Mouse (Mus musculus) right cerebral cortex, postnatal 10 days (tissue): ENCODE measurements around the gene Cdnf.

Source experiments
- DNase-seq, 2 experiments: peaks; one replicate each; pipeline ENCODE4 v3.0.0; 2021; ENCODE audit warnings: low spot score in 2 of 2

The Cdnf gene

GRCm38 (mm10) chr2:3512552-3513454 lies at the start of gene Cdnf, which contains the start of the genes Gm45902 and Hspa14:
Gene Cdnf, plus strand, starts transcription at chr2:3513030.
Gene Gm45902, minus strand, starts transcription at chr2:3512790.
Gene Hspa14, minus strand, starts transcription at chr2:3512814.
- peak; percentile 98 to 99 for DNase-seq

- DNase-seq = no peak
Observed at GRCm38 (mm10) chr2:3473891-3474290, 38.9 kb upstream of the Cdnf start.

GRCm38 (mm10) chr2:3474361-3474805 lies 38.4 kb upstream of the Cdnf start:
- DNase-seq = peak; percentile 79 to 81

DNA sequence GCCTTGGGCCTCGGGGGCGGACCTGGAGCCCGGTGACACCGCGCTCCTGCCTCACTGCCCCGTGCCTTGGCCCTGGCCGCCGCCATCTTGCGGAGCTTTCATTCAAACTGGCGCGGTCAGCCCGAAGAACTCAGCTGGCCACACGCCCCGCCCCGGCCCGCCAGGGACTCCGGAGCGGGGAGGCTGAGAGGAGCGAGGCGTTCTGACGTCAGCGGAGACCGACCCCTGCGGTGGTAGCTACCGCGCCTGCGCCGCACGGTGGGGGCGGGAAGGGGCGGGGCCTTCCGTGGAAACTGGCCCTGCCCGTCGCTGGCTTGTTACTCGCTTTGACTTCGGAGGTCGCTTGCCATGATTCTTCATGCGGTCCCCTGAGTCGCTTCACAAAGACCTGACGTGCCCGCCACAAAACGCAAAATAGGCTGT lies 38.0 kb upstream of the Cdnf start, which contains the start of gene Suv39h2:
Gene Suv39h2, minus strand, starts transcription at position 171 of the 423 bp plus-strand sequence.
- peak; percentile 96 to 98 for DNase-seq

- no peak for DNase-seq
Observed at GRCm38 (mm10) chr2:3475746-3476251, 37.0 kb upstream of the Cdnf start.

DNA sequence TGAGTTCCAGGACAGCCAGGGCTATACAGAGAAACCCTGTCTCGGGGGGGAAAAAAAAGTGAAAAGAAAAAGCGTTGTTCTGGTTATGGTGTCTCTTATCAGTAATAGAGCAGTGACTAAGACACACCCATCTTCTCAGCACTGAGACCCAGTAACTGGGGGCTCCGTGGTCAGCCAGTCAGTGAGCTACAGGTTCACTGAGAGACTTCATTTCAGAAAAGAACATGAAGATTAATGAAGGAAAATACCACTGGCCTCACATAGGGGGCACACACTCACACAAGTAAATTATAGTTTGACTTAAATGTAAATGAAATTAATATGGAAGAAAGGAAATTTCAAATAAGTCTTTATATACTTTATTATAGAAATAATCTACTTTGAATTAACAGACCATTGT lies 32.6 kb upstream of the Cdnf start:
- no peak for DNase-seq

DNA sequence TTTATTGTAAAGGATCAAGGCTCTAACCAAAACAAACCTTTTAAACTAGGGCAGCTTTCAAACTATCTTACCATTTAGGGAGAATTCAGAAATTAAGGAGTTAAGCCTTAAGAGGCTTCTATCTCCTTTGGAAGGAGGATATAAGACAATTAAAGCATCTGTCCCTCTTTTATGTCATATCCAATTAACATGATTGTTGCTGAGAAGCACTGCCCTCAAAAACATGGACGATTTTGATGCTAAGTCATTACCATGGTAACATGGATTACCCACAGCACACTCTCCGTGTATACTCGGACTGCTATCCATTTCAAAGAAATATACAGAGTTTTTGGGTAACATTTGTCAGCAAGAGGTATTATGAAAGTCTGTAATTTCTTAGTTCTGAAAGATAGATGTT lies 23.0 kb upstream of the Cdnf start:
- no peak for DNase-seq

- no peak for DNase-seq
Observed at GRCm38 (mm10) chr2:3493833-3494409, 18.9 kb upstream of the Cdnf start.

- no peak for DNase-seq
Observed at GRCm38 (mm10) chr2:3499543-3499942, 13.3 kb upstream of the Cdnf start.

DNA sequence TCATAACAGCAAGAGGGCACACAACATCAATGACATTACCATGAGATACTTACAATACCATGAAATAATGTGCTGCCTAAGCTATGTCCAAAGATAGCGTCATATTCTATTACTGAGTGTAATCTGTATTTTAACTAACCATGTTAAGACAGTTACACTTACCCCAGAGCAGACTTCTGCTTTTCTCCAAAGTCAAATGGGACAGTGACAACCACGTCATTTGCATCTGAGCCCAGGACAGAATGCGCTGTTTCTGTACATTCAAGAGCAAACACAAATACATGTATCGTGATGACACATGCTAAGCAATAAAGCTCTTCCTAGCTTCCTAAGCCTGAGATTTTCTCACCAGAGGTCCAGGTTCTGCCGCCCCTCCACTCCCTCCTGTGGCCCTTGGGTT lies 11.9 kb upstream of the Cdnf start:
- no peak for DNase-seq

GRCm38 (mm10) chr2:3512076-3512475 lies 754 bp upstream of the Cdnf start:
- peak; percentile 23 to 35 for DNase-seq

- DNase-seq = no peak
Observed at GRCm38 (mm10) chr2:3522558-3522957, 9.7 kb downstream of the Cdnf start.

DNA sequence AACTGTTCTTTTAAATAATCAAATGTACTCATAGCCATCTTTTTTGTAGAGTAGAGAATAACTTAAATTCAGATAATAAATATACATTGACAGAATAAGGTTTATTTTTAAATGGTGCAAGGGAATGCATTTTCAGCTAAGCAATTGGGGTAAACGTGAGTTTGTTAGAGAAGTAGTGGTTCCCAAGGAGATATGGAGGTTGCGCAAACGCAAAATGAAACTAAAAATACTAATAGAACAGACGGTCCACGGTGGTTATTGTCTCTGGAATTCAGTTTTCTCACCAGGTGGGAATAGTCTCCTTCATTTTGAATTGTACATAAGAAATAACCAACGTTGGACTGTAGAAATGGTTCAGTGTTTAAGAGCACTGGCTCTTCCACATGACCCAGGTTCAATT lies 13.5 kb downstream of the Cdnf start:
- no peak for DNase-seq

- DNase-seq = no peak
Observed at GRCm38 (mm10) chr2:3541307-3542079, 28.7 kb downstream of the Cdnf start.

- no peak for DNase-seq
Observed at GRCm38 (mm10) chr2:3546055-3546454, 33.2 kb downstream of the Cdnf start.

DNA sequence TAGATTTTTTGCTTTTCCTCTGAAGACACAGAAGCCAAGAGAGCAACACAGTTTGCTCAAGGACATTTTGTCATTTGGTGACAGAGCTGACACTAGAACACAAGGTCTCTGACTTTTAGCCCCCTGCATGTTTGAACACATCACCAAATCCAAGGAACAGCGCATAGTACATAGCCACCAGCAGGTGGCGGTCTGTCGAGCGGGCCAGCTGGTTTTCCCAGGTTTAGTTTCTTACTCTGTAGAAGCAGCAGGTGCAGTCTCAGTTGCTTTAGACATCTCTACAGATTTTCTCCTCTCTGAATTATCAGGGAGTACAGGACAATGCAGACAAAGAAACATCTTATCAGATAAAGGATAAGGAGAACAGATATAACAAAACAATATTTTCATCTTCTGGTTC lies 33.8 kb downstream of the Cdnf start:
- DNase-seq = peak; percentile 61 to 62

DNA sequence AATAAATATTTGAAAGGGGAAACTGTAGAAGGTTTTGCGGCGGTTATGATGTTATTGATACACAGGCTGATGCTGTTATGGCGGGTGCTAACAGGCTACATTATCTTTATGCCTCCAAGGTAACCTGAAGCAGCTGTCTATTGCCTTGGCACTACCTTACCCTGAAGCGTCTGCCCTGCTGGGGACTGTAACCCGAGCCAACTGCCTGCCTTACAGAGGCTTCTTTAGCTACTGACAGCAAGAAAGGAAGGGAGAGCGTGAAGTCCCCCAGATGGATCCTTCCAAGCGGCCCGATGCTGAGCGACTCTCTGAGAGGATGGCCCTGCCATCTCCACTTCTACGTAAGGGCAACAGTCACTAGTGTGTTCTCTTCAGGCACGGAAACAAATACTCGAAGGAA lies 57.4 kb downstream of the Cdnf start, which contains the start of gene Fam107b:
Gene Fam107b, plus strand, starts transcription at position 303 of the 400 bp plus-strand sequence.
- DNase-seq = no peak

GRCm38 (mm10) chr2:3570606-3571005 lies 57.8 kb downstream of the Cdnf start:
- DNase-seq = no peak

GRCm38 (mm10) chr2:3573883-3574282 lies 61.1 kb downstream of the Cdnf start:
- DNase-seq = no peak

- DNase-seq = peak in 1 of 2 experiments; percentile 29
Observed at GRCm38 (mm10) chr2:3575140-3575539, 62.3 kb downstream of the Cdnf start.
